Mouse (Mus musculus): ENCODE measurements around the gene Ufm1. TPM values are rescaled to one million over a fixed set of nuclear protein-coding genes. Genes with fewer than 3 reads are reported as not detected.

Gene Ufm1
- polyA plus RNA-seq, 1 experiment from 2014 or later: 88.6 TPM

- H3K4me3 ChIP-seq (ENCODE audit: low read depth, low read length): no peak overlapping the region
- no peak for ATAC-seq
These were observed 15.9 kb downstream of the Ufm1 start for GRCm38 (mm10) chr3:53847726-53848125.

DNA sequence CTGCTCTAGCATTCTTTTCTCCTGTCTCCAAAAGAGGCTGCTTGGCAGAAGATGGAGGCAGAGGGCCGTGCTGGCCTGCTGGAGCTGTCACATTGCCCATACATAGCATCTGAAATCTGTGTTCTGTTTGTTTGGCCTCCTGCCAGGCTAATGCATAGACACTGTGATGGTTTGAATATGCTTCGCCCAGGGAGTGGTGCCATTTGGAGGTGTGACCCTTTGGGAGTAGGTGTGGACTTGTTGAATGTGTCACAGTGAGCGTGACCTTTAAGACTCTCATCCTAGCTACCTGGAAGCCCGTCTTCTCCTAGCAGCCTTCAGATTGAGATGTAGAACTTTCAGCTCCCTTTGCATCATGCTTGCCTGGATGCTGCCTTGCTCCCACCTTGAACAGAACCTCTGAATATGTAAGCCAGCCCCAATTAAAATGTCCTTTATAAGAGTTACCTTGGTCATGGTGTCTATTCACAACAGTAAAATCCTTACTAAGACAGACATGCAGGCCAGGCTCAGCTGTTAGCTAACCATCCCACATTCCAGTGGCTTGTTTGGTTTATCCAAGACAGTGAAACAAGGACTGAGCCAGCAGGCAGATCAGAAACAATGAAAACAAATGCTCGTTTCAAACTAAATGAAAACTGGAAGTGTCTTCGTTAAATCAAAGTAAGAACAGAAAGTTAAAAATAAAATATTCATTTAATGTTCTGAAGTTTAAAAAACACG, 17.3 kb downstream of the Ufm1 start:
- no peaks in the 10 kb centered on the region for H3K4me1 ChIP-seq (ENCODE audit: control insufficient read depth, insufficient read depth, low read length)
- no peak overlapping the region for H3K9ac ChIP-seq (ENCODE audit: low read depth, low read length)
- no peak overlapping the region for H3K4me2 ChIP-seq (ENCODE audit: low read length)
- H3K27me3 ChIP-seq (ENCODE audit: control insufficient read depth, insufficient read depth, low read depth, low read length): no peaks in the 10 kb centered on the region
- H3K4me3 ChIP-seq (ENCODE audit: low read depth, low read length): no peak overlapping the region
- H3K36me3 ChIP-seq (ENCODE audit: control insufficient read depth, insufficient read depth, low read length): no peaks in the 10 kb centered on the region
- 80% methylated on average over 7 of the region's 7 CpGs for WGBS
- no peak for ATAC-seq
- no peak overlapping the region for H3K27ac ChIP-seq (ENCODE audit: low read length)
- no peaks in the 10 kb centered on the region for H3K9me3 ChIP-seq (replicated peaks; ENCODE audit: control insufficient read depth, low read length, poor library complexity, severe bottlenecking)

More at GRCm38 (mm10) chr3:53847726-53848125, 15.9 kb downstream of the Ufm1 start:
- no peaks in the 10 kb centered on the region for H3K36me3 ChIP-seq (ENCODE audit: control insufficient read depth, insufficient read depth, low read length)
- no peaks in the 10 kb centered on the region for H3K4me1 ChIP-seq (ENCODE audit: control insufficient read depth, insufficient read depth, low read length)
- no peak overlapping the region for H3K4me2 ChIP-seq (ENCODE audit: low read length)
- H3K27ac ChIP-seq (ENCODE audit: low read length): no peak overlapping the region
- H3K9ac ChIP-seq (ENCODE audit: low read depth, low read length): no peak overlapping the region
- WGBS: 61% methylated on average over 4 of the region's 4 CpGs
- H3K9me3 ChIP-seq (replicated peaks; ENCODE audit: control insufficient read depth, low read length, poor library complexity, severe bottlenecking): no peaks in the 10 kb centered on the region
- no peaks in the 10 kb centered on the region for H3K27me3 ChIP-seq (ENCODE audit: control insufficient read depth, insufficient read depth, low read depth, low read length)

DNA sequence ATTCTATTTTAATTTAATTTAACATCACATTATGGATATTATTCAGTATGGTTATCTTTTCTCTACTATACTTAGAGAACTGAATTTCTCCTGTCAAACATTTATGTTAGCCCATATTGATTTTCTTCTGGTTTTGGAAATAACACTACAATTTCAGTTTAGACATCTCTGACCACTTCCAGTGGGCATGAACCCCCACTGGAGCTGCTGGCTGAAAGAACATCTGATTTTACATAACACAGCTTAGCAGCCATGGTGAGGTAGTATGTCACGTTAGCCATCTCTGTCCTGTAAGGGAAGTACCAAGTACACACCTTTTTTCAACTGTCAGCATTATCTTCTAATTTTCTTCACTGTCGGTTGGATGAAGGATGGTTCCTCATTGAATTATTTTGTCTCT, 18.8 kb downstream of the Ufm1 start, which contains the start of gene Gm10985:
Gene Gm10985, plus strand, starts transcription at position 301 of the 400 bp plus-strand sequence.
- no peak for ATAC-seq
- Histone ChIP-seq H3K27ac (ENCODE audit: low read length) (no peak within 1 kb of the TSS), H3K4me2 (ENCODE audit: low read length) (no peak within 1 kb of the TSS), H3K9ac (ENCODE audit: low read depth, low read length) (no peak within 1 kb of the TSS), H3K9me3 (replicated peaks; ENCODE audit: control insufficient read depth, low read length, poor library complexity, severe bottlenecking) (no peaks in the 10 kb centered on the region), H3K4me3 (ENCODE audit: low read depth, low read length) (no peak within 1 kb of the TSS), H3K36me3 (ENCODE audit: control insufficient read depth, insufficient read depth, low read length) (no peaks in the 10 kb centered on the region), H3K4me1 (ENCODE audit: control insufficient read depth, insufficient read depth, low read length) (no peaks in the 10 kb centered on the region), H3K27me3 (ENCODE audit: control insufficient read depth, insufficient read depth, low read depth, low read length) (no peaks in the 10 kb centered on the region)
- 82% methylated on average over 2 of the region's 2 CpGs for WGBS

DNA sequence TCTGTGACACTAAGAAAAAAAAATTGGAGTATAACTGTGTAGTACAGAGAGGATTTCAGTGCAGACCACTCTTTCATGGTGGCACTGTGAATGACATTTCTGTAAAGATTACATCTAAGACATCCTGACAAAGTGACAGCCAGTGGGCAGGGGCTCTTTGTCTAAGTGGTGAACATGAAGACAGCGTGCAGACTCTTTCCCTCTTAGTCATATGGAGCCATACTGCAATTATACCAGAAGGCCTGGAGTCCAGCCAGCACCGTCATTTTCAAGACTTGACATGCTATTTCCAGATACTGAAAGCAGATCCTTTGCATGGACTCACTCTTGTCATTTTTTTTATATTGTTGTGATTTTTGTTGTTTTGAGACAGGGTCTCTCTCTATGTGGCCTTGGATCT, 29.4 kb downstream of the Ufm1 start:
- no peak for ATAC-seq
- WGBS: 79% methylated on average over 2 of the region's 2 CpGs
- H3K27ac ChIP-seq (ENCODE audit: low read length): no peak overlapping the region

GRCm38 (mm10) chr3:53813421-53813977, 50.1 kb downstream of the Ufm1 start:
- Histone ChIP-seq H3K4me3 (ENCODE audit: low read depth, low read length) (no peak overlapping the region), H3K4me1 (ENCODE audit: control insufficient read depth, insufficient read depth, low read length) (no peaks in the 10 kb centered on the region), H3K9ac (ENCODE audit: low read depth, low read length) (no peak overlapping the region), H3K36me3 (ENCODE audit: control insufficient read depth, insufficient read depth, low read length) (no peaks in the 10 kb centered on the region), H3K27ac (ENCODE audit: low read length) (no peak overlapping the region), H3K4me2 (ENCODE audit: low read length) (no peak overlapping the region), H3K27me3 (ENCODE audit: control insufficient read depth, insufficient read depth, low read depth, low read length) (no peaks in the 10 kb centered on the region), H3K9me3 (replicated peaks; ENCODE audit: control insufficient read depth, low read length, poor library complexity, severe bottlenecking) (no peaks in the 10 kb centered on the region)
- ATAC-seq: no peak
- WGBS: 88% methylated on average over 7 of the region's 7 CpGs

More for the DNA sequence above, 29.4 kb downstream of the Ufm1 start:
- no peak overlapping the region for H3K4me2 ChIP-seq (ENCODE audit: low read length)
- no peaks in the 10 kb centered on the region for H3K4me1 ChIP-seq (ENCODE audit: control insufficient read depth, insufficient read depth, low read length)
- H3K9ac ChIP-seq (ENCODE audit: low read depth, low read length): no peak overlapping the region
- H3K27me3 ChIP-seq (ENCODE audit: control insufficient read depth, insufficient read depth, low read depth, low read length): no peaks in the 10 kb centered on the region
- no peak overlapping the region for H3K4me3 ChIP-seq (ENCODE audit: low read depth, low read length)
- H3K36me3 ChIP-seq (ENCODE audit: control insufficient read depth, insufficient read depth, low read length): no peaks in the 10 kb centered on the region
- H3K9me3 ChIP-seq (replicated peaks; ENCODE audit: control insufficient read depth, low read length, poor library complexity, severe bottlenecking): no peaks in the 10 kb centered on the region

Other genes starting within 250 kb of the Ufm1 start
- gene Frem2, start 206.5 kb downstream of the Ufm1 start, polyA plus RNA-seq (2015; fragmentation: Nextera tagmentation; extraction: Ambion mirVana): 1.4 and 1.7 TPM in 2 replicates
- gene Gm10985, start 18.7 kb downstream of the Ufm1 start, polyA plus RNA-seq (2015; fragmentation: Nextera tagmentation; extraction: Ambion mirVana): not detected in 2 replicates

Measured in midbrain, embryonic 16.5 days (tissue).